Mouse (Mus musculus) kidney, embryonic 16.5 days (tissue): ENCODE measurements around the gene Olfr695. TPM values are rescaled to one million over a fixed set of nuclear protein-coding genes. Genes with fewer than 3 reads are reported as not detected.
"Not testable (repeated sequence)": the region's sequence is repeated elsewhere in the genome, so short reads cannot be mapped to it uniquely, and the experiment has no call there.

Experiments used
- ATAC-seq: fragments of 200-750 bp; cut with Nextera tagmentation; 2 replicates; pipeline ENCODE4 v1.8.0; 2017; ENCODE audit warnings: moderate TSS enrichment; ENCODE audit not compliant: low FRiP score, low TSS enrichment
- H3K27ac ChIP-seq: fragments of 300-500 bp; sonication (generic); 2 replicates; pipeline ENCODE4 v1.5.1; 2014; ENCODE audit warnings: low read length
- H3K27me3 ChIP-seq: fragments of 300-500 bp; sonication (generic); 2 replicates; pipeline ENCODE4 v1.6.1; 2014; ENCODE audit warnings: low read length, control low read depth, mixed read lengths; ENCODE audit not compliant: insufficient read depth
- H3K36me3 ChIP-seq: fragments of 300-500 bp; sonication (generic); 2 replicates; pipeline ENCODE4 v1.6.1; 2014; ENCODE audit warnings: low read length, control low read depth, mixed read lengths; ENCODE audit not compliant: insufficient read depth
- H3K4me1 ChIP-seq: fragments of 300-500 bp; sonication (generic); 2 replicates; pipeline ENCODE4 v1.6.1; 2014; ENCODE audit warnings: low read length, control low read depth, mixed read lengths; ENCODE audit not compliant: insufficient read depth
- H3K4me2 ChIP-seq: fragments of 300-500 bp; sonication (generic); replicated peaks from 2 replicates; pipeline ENCODE4 v1.6.1; 2014; ENCODE audit warnings: low read depth, low read length
- H3K4me3 ChIP-seq: fragments of 300-500 bp; sonication (generic); 2 replicates; pipeline ENCODE4 v1.5.1; 2014; ENCODE audit warnings: mild to moderate bottlenecking, low read length
- H3K9ac ChIP-seq: fragments of 300-500 bp; sonication (generic); replicated peaks from 2 replicates; pipeline ENCODE4 v1.6.1; 2014; ENCODE audit warnings: low read length
- H3K9me3 ChIP-seq: fragments of 300-500 bp; sonication (generic); 2 replicates; pipeline ENCODE4 v1.6.1; 2016; ENCODE audit warnings: low read length, control low read depth
- WGBS: fragments of 180-500 bp; shearing (Covaris S2); extraction: QIAGEN DNeasy Blood & Tissue Kit; methylation state at CpG from one replicate; pipeline ENCODE4 v1.1.7; 2014; 5-methylcytosine and 5-hydroxymethylcytosine counted together
- polyA plus RNA-seq: library from polyadenylated mRNA; unstranded; fragments of >200 nt; fragmentation: Nextera tagmentation; extraction: Ambion mirVana; gene quantifications from 2 replicates; pipeline ENCODE4 v1.2.1, GENCODE M21; 2015

Olfr695 gene
- not detected in 2 replicates for polyA plus RNA-seq

DNA sequence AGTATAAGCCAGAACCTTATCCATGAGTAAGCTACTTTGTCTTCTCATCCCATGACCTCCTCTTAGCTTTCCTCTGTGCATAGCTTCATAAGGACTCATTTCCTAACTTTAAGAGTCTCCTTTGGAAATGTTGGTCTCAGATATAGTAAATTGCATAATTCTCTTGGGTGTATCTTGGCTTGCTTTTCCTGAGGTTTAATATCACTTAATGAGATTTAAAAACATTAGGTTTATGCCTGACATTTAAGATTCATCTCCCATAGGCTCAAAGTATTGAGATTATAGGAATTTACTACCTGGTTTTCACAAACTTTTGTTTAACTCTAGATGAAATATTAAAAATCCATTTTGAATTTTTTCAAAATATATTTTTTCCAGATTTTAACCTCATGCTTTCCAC is at the start of gene Olfr695:
Gene Olfr695 (minus strand): TSS at position 101 of the 400 bp plus-strand sequence.
- no peaks in the 10 kb centered on the region for H3K4me1 ChIP-seq
- no peak within 1 kb of the TSS for H3K27ac ChIP-seq
- no peak within 1 kb of the TSS for H3K4me3 ChIP-seq
- no peak for ATAC-seq
- no peaks in the 10 kb centered on the region for H3K27me3 ChIP-seq
- no peak within 1 kb of the TSS for H3K4me2 ChIP-seq
- no peak within 1 kb of the TSS for H3K9ac ChIP-seq
- no peaks in the 10 kb centered on the region for H3K36me3 ChIP-seq
- no peaks in the 10 kb centered on the region for H3K9me3 ChIP-seq

GRCm38 (mm10) chr7:106761008-106761407 is 44.8 kb upstream of the Olfr695 start:
- H3K36me3 ChIP-seq, H3K4me1 ChIP-seq, H3K4me3 ChIP-seq, ATAC-seq, H3K4me2 ChIP-seq, H3K9ac ChIP-seq, H3K27me3 ChIP-seq, H3K27ac ChIP-seq, H3K9me3 ChIP-seq: not testable (repeated sequence)
- 90% methylated on average over 2 of the region's 2 CpGs for WGBS

DNA sequence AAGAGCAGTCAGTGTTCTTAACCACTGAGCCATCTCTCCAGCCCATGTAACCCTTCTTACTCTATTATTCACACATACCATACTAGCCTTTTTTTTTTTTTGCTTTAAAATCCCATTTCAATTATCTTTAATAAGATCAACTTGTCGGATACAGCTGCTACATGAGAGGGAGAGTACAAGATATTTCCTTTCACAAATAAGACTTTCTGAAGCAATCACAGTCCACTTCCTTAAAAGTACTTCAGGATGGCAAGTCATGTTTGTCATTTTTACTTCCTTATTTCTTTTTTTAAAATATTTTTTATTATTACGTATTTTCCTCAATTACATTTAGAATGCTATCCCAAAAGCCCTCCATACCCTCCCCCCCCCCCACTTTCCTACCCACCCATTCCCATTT is 42.6 kb upstream of the Olfr695 start:
- H3K27me3 ChIP-seq, result no peaks in the 10 kb centered on the region
- H3K36me3 ChIP-seq, result no peaks in the 10 kb centered on the region
- no peak overlapping the region for H3K4me2 ChIP-seq
- no peak overlapping the region for H3K4me3 ChIP-seq
- H3K9me3 ChIP-seq, result no peaks in the 10 kb centered on the region
- no peaks in the 10 kb centered on the region for H3K4me1 ChIP-seq
- H3K27ac ChIP-seq, result no peak overlapping the region
- no peak for ATAC-seq
- no peak overlapping the region for H3K9ac ChIP-seq
- 80% methylated on average over 2 of the region's 2 CpGs for whole genome bisulfite sequencing

DNA sequence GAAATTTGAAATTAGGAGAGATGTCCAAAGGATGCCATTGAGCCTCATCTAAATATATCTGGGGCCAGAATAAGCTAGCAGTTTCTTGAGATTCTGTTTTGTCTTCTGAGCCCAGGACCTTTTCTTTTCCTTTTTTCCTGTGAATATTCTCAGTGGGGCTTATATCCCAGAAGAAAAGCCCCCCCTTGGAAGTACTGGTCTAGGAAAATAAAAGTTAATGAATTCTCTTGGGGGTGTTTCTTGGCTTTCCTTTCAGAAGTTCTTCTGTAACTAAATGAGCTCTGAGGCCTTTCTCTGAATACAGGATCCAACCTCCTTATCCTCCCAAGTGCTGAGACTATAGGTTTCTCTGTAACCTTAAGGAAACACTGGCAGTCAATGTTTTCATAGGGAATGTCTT is 39.1 kb upstream of the Olfr695 start, which contains the start of gene Olfr698:
Gene Olfr698 (minus strand): TSS at position 101 of the 400 bp plus-strand sequence.
- Histone ChIP-seq H3K4me1 (no peaks in the 10 kb centered on the region), H3K27ac (no peak within 1 kb of the TSS), H3K36me3 (no peaks in the 10 kb centered on the region), H3K4me2 (no peak within 1 kb of the TSS), H3K9me3 (no peaks in the 10 kb centered on the region), H3K9ac (no peak within 1 kb of the TSS), H3K27me3 (no peaks in the 10 kb centered on the region), H3K4me3 (no peak within 1 kb of the TSS)
- no peak for ATAC-seq

- 93% methylated on average over 5 of the region's 5 CpGs for WGBS
- Histone ChIP-seq H3K27ac (no peak overlapping the region), H3K4me3 (no peak overlapping the region)
These were observed 29.6 kb upstream of the Olfr695 start for GRCm38 (mm10) chr7:106745811-106746210.

DNA sequence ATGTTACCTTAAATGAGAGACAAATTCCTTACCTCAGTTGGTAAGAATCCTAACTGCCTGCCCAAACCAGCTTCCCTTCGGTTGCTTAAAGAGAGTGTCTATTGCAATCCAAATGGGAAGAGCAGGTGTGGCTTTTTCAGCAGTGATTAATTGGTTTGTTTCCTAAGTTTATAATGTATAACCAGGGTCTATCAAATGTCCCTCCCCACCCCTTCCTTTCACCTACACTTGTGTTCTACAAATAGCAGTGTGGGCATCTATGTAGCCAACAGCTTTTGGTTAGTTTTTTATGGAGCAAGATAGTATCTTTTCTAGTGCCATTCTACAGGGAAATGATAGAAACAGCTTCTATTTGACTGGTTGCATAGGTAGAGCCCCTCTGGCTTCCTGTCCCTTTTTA is 26.1 kb upstream of the Olfr695 start, which contains the start of gene Olfr697:
Gene Olfr697 (minus strand): TSS at position 101 of the 400 bp plus-strand sequence.
- no peaks in the 10 kb centered on the region for H3K36me3 ChIP-seq
- H3K27ac ChIP-seq, result no peak within 1 kb of the TSS
- 82% methylated on average over 1 of the region's 1 CpGs for WGBS
- H3K9me3 ChIP-seq, result no peaks in the 10 kb centered on the region
- no peak within 1 kb of the TSS for H3K9ac ChIP-seq
- H3K4me3 ChIP-seq, result no peak within 1 kb of the TSS
- H3K27me3 ChIP-seq, result no peaks in the 10 kb centered on the region
- no peak within 1 kb of the TSS for H3K4me2 ChIP-seq
- H3K4me1 ChIP-seq, result no peaks in the 10 kb centered on the region
- no peak for ATAC-seq

More at GRCm38 (mm10) chr7:106745811-106746210, 29.6 kb upstream of the Olfr695 start:
- H3K9ac ChIP-seq, result no peak overlapping the region
- H3K27me3 ChIP-seq, result no peaks in the 10 kb centered on the region
- no peaks in the 10 kb centered on the region for H3K36me3 ChIP-seq
- no peak overlapping the region for H3K4me2 ChIP-seq
- no peaks in the 10 kb centered on the region for H3K4me1 ChIP-seq
- no peaks in the 10 kb centered on the region for H3K9me3 ChIP-seq
- no peak for ATAC-seq

DNA sequence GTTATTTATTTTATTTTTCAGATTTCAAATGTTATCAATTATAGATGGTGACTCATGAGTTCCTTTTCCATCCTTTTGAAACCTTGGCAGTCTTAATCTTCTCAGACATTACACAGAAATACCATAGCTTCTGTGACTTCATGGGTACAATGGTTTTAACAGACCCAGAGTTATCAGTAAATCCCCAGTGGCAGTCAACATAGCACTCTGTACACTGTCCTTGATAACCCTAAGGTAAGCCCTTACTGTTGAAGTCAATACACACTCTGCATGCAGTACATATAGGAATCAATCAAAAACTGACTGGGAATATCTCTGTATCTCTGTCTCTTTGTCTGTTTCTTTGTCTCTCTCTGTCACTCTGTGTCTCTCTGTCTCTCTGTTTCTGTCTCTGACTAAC is 20.8 kb upstream of the Olfr695 start:
- ATAC-seq, result no peak
- H3K27ac ChIP-seq, result no peak overlapping the region
- H3K9ac ChIP-seq, result no peak overlapping the region
- H3K36me3 ChIP-seq, result no peaks in the 10 kb centered on the region
- no peaks in the 10 kb centered on the region for H3K4me1 ChIP-seq
- H3K4me3 ChIP-seq, result no peak overlapping the region
- H3K4me2 ChIP-seq, result no peak overlapping the region
- no peaks in the 10 kb centered on the region for H3K27me3 ChIP-seq
- no peaks in the 10 kb centered on the region for H3K9me3 ChIP-seq

DNA sequence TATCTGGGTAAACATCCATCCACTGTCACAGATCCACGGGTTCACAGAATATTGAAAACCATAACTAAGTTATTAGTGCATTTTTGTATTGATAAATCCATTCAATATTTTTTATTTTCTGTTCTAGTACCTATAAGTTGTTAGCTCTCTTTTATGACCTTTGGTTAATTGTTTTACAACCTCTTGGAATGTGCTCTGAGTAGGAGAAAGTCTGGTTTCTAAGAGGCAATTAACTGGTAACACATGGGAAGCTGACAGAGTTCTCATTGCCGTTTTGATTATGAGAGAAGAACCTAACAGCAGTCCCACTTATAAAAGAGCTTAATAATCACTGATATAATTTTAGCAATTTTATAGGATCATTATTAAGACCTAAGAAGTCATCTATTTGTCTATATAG is 17.5 kb upstream of the Olfr695 start:
- WGBS, result 40% methylated on average over 2 of the region's 2 CpGs
- Histone ChIP-seq H3K36me3 (no peaks in the 10 kb centered on the region), H3K27ac (no peak overlapping the region), H3K9me3 (no peaks in the 10 kb centered on the region), H3K4me3 (no peak overlapping the region), H3K9ac (no peak overlapping the region), H3K27me3 (no peaks in the 10 kb centered on the region), H3K4me1 (no peaks in the 10 kb centered on the region), H3K4me2 (no peak overlapping the region)
- ATAC-seq, result no peak

DNA sequence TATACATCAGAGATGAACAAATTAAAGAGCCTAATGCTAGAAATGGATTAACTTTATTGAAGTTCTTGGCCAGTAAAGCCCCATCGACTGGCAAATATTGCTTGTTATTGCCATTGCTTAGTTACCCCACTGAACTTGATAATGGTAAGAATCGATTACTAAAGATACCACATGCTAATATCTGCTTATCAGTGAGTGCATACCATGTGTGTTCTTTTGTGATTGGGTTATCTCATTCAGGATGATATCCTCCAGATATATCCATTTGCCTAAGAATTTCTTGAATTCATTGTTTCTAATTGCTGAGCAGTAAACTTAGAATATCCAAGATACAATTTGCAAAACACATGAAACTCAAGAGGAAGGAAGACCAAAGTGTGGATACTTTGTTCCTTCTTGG is 9.5 kb upstream of the Olfr695 start:
- 90% methylated on average over 2 of the region's 2 CpGs for WGBS
- H3K36me3 ChIP-seq, H3K4me3 ChIP-seq, H3K27ac ChIP-seq, H3K27me3 ChIP-seq, ATAC-seq, H3K9me3 ChIP-seq, H3K4me2 ChIP-seq, H3K4me1 ChIP-seq, H3K9ac ChIP-seq: not testable (repeated sequence)

DNA sequence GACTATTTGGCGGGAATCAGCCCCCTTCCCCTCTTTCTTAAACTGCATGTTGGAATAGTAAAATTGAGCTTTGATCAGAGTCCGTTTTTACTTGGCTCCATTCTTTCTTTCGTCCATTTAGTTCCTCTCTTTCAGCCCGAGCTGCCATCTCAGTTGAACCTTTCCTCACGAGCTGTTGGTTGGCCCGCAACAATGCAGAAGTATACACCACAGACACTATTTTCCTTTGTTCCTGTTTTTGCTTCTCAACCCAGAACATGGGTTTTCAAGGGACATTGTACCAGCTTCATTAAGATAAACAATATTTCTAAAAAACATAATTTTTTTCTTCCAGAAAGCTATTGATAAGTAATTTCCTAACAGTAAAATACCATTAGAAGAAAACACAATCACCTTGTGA is 4.7 kb downstream of the Olfr695 start:
- no peak overlapping the region for H3K9ac ChIP-seq

GRCm38 (mm10) chr7:106707705-106708104 is 8.5 kb downstream of the Olfr695 start:
- H3K9me3 ChIP-seq, H3K27me3 ChIP-seq, H3K36me3 ChIP-seq, H3K9ac ChIP-seq, H3K4me1 ChIP-seq, H3K4me3 ChIP-seq, H3K27ac ChIP-seq, ATAC-seq, H3K4me2 ChIP-seq: not testable (repeated sequence)
- 67% methylated on average over 10 of the region's 10 CpGs for WGBS

More for the DNA sequence above, 4.7 kb downstream of the Olfr695 start:
- no peak overlapping the region for H3K4me3 ChIP-seq
- WGBS, result 91% methylated on average over 6 of the region's 6 CpGs
- no peaks in the 10 kb centered on the region for H3K9me3 ChIP-seq
- no peak for ATAC-seq
- no peaks in the 10 kb centered on the region for H3K27me3 ChIP-seq
- no peaks in the 10 kb centered on the region for H3K36me3 ChIP-seq
- H3K4me2 ChIP-seq, result no peak overlapping the region
- H3K4me1 ChIP-seq, result no peaks in the 10 kb centered on the region
- no peak overlapping the region for H3K27ac ChIP-seq
